Mouse (Mus musculus): ENCODE measurements around the gene Efcab10.

GRCm38 (mm10) chr12:33364511-33364910, 30.1 kb upstream of the Efcab10 start:
- TF ChIP-seq ZKSCAN1 (IDR thresholded peaks at IDR 0.05; ENCODE audit: borderline replicate concordance, low read depth, low read length), result no peak
- TF ChIP-seq POLR2A (IDR thresholded peaks at IDR 0.05; ENCODE audit: low read depth, low read length), result no peak
- no peak for TF ChIP-seq CTCF (conservative IDR thresholded peaks at IDR 0.05 in 1 of 2, IDR thresholded peaks at IDR 0.05 in 1 of 2; ENCODE audit: low read depth in 2 of 2, low read length in 2 of 2)
- no peak for TF ChIP-seq EP300 (IDR thresholded peaks at IDR 0.05; ENCODE audit: low read length)
- TF ChIP-seq RAD21 (IDR thresholded peaks at IDR 0.05; ENCODE audit: low read depth, low read length), result no peak
- no peak for TF ChIP-seq MAX (IDR thresholded peaks at IDR 0.05; ENCODE audit: low read length)
- TF ChIP-seq TCF12 (IDR thresholded peaks at IDR 0.05; ENCODE audit: low read depth, low read length), result no peak
- no peak for TF ChIP-seq UBTF (IDR thresholded peaks at IDR 0.05; ENCODE audit: low read depth, low read length)
- no peak for TF ChIP-seq SIN3A (IDR thresholded peaks at IDR 0.05; ENCODE audit: low read length)
